Mouse (Mus musculus): ENCODE data around the gene Nkx2-3. TPM values are rescaled to one million over a fixed set of nuclear protein-coding genes. Genes with fewer than 3 reads are reported as not detected.

Nkx2-3 gene
- polyA plus RNA-seq, 1 experiment from 2014 or later, result not detected

DNA sequence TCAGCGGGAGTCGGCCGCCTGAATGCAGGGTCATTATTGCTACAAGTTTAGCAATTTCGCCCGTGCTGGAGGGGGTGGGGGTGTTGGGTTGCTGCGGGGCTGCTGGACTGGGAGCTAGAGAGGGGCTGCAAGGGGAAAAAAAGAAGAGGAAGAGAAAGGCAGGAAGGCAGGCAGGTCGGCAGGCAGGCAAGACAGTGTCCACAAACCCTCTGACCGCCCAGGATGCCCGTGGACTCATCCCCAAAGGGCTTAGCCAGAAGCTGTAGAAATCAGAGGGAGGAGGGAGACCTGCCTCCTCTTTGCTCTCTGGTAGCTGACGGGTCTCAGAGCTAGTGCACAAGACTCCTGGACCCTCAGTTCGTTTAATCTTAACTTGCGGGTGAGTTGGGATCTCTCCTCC lies 4.8 kb downstream of the Nkx2-3 start:
- DNase-seq (ENCODE audit: low spot score) (no peak), ATAC-seq (ENCODE audit: low FRiP score) (no peak)
- WGBS, result 2% methylated on average over 12 of the region's 12 CpGs
- H3K4me3 ChIP-seq (replicated peaks; ENCODE audit: low read length), result 0 out of 2 replicates have a peak overlapping the region, but pooled peaks have one; percentile 15
- no peaks in the 10 kb centered on the region for H3K9me3 ChIP-seq (ENCODE audit: control insufficient read depth, low read length)
- no peaks in the 10 kb centered on the region for H3K36me3 ChIP-seq (replicated peaks; ENCODE audit: control insufficient read depth, insufficient read depth)
- peak overlapping the region; percentile 45 for H3K4me2 ChIP-seq (replicated peaks)
- no peak overlapping the region for H3K9ac ChIP-seq
- peaks cover 91% of the 10 kb centered on the region for H3K27me3 ChIP-seq (ENCODE audit: control insufficient read depth, insufficient read depth, low read length)
- no peak overlapping the region for H3K27ac ChIP-seq
- H3K4me1 ChIP-seq (replicated peaks; ENCODE audit: control insufficient read depth, insufficient read depth, low read length), result peaks cover 7% of the 10 kb centered on the region; the same call in 1 of the 2 replicates

- WGBS, result 41% methylated on average over 10 of the region's 10 CpGs
- Histone ChIP-seq H3K4me1 (replicated peaks; ENCODE audit: control insufficient read depth, insufficient read depth, low read length) (peaks cover 7% of the 10 kb centered on the region; the same call in 1 of the 2 replicates), H3K4me3 (replicated peaks; ENCODE audit: low read length) (no peak overlapping the region), H3K36me3 (replicated peaks; ENCODE audit: control insufficient read depth, insufficient read depth) (no peaks in the 10 kb centered on the region), H3K4me2 (replicated peaks) (no peak overlapping the region), H3K27ac (no peak overlapping the region), H3K9me3 (ENCODE audit: control insufficient read depth, low read length) (no peaks in the 10 kb centered on the region), H3K9ac (no peak overlapping the region), H3K27me3 (ENCODE audit: control insufficient read depth, insufficient read depth, low read length) (peaks cover 89% of the 10 kb centered on the region)
- ATAC-seq (ENCODE audit: low FRiP score) (no peak), DNase-seq (ENCODE audit: low spot score) (no peak)
These were observed 5.7 kb downstream of the Nkx2-3 start for GRCm38 (mm10) chr19:43617761-43618349.

DNA sequence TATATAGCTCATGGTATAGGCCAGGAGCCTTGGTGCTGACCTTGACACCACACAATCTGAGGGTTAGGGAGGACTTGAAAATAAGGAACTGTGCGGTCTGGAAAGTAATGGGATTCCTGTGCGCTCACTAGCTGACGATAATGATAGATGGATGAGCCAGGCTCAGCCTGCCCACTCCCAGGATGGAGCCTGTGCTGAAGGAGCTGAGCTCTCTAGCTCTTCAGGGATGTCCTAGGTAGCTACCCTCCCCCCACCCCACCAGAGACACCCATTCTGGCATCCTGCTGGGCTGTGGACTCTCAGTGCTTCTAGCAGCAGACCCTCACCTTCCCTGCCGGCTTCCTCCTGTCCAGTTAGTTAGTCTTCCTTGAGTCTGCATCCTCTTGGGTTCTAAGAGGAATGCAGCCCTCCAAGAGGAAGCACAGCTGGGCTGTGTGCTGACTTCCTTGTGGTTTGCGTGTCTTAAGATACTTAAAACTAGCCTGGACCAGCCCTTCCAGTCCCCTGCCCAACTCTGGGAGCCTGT lies 6.4 kb downstream of the Nkx2-3 start:
- H3K27me3 ChIP-seq (ENCODE audit: control insufficient read depth, insufficient read depth, low read length), result peaks cover 89% of the 10 kb centered on the region
- no peak for DNase-seq (ENCODE audit: low spot score)
- H3K4me3 ChIP-seq (replicated peaks; ENCODE audit: low read length), result no peak overlapping the region
- ATAC-seq (ENCODE audit: low FRiP score), result no peak
- no peaks in the 10 kb centered on the region for H3K9me3 ChIP-seq (ENCODE audit: control insufficient read depth, low read length)
- no peak overlapping the region for H3K27ac ChIP-seq
- no peak overlapping the region for H3K4me2 ChIP-seq (replicated peaks)
- 7% methylated on average over 5 of the region's 5 CpGs for WGBS
- no peaks in the 10 kb centered on the region for H3K36me3 ChIP-seq (replicated peaks; ENCODE audit: control insufficient read depth, insufficient read depth)
- no peak overlapping the region for H3K9ac ChIP-seq
- H3K4me1 ChIP-seq (replicated peaks; ENCODE audit: control insufficient read depth, insufficient read depth, low read length), result peaks cover 7% of the 10 kb centered on the region; the same call in 1 of the 2 replicates

- H3K9ac ChIP-seq, result no peak overlapping the region
- peaks cover 91% of the 10 kb centered on the region for H3K27me3 ChIP-seq (ENCODE audit: control insufficient read depth, insufficient read depth, low read length)
- H3K4me1 ChIP-seq (replicated peaks; ENCODE audit: control insufficient read depth, insufficient read depth, low read length), result no peaks in the 10 kb centered on the region
- DNase-seq (ENCODE audit: low spot score) (no peak), ATAC-seq (ENCODE audit: low FRiP score) (no peak)
- no peak overlapping the region for H3K4me3 ChIP-seq (replicated peaks; ENCODE audit: low read length)
- no peaks in the 10 kb centered on the region for H3K36me3 ChIP-seq (replicated peaks; ENCODE audit: control insufficient read depth, insufficient read depth)
- WGBS, result 8% methylated on average over 18 of the region's 18 CpGs
- no peaks in the 10 kb centered on the region for H3K9me3 ChIP-seq (ENCODE audit: control insufficient read depth, low read length)
- H3K27ac ChIP-seq, result no peak overlapping the region
- H3K4me2 ChIP-seq (replicated peaks), result no peak overlapping the region
These were observed 7.9 kb downstream of the Nkx2-3 start for GRCm38 (mm10) chr19:43619916-43620479.

- DNase-seq (ENCODE audit: low spot score), result no peak
- WGBS, result 47% methylated on average over 4 of the region's 4 CpGs
These were observed 11.8 kb downstream of the Nkx2-3 start for GRCm38 (mm10) chr19:43623913-43624312.

DNA sequence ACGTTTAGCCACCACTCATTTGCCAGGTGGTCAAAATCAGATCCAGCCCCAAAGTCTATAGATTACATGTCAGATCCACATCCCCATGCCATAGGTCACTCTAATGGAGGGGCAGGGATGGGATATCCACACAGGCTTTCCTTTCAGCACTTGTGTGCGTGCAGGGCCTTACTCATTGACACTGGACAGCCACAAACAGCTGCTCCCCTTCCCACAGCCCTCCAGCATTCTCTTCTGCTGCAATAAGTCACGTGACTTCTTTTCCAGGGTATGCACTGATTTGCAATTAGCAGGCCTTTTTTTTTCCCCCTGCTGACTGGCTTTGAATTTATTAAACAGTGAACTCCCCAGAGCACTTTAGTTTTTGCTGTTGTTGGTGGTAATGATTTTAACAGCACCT lies 14.0 kb downstream of the Nkx2-3 start:
- Histone ChIP-seq H3K4me1 (replicated peaks; ENCODE audit: control insufficient read depth, insufficient read depth, low read length) (no peaks in the 10 kb centered on the region), H3K27me3 (ENCODE audit: control insufficient read depth, insufficient read depth, low read length) (peaks cover 31% of the 10 kb centered on the region), H3K36me3 (replicated peaks; ENCODE audit: control insufficient read depth, insufficient read depth) (no peaks in the 10 kb centered on the region), H3K9me3 (ENCODE audit: control insufficient read depth, low read length) (no peaks in the 10 kb centered on the region), H3K4me3 (replicated peaks; ENCODE audit: low read length) (no peak overlapping the region), H3K27ac (no peak overlapping the region), H3K9ac (no peak overlapping the region), H3K4me2 (replicated peaks) (no peak overlapping the region)
- DNase-seq (ENCODE audit: low spot score) (no peak), ATAC-seq (ENCODE audit: low FRiP score) (no peak)
- 21% methylated on average over 3 of the region's 3 CpGs for WGBS

More at GRCm38 (mm10) chr19:43623913-43624312, 11.8 kb downstream of the Nkx2-3 start:
- no peaks in the 10 kb centered on the region for H3K36me3 ChIP-seq (replicated peaks; ENCODE audit: control insufficient read depth, insufficient read depth)
- no peak overlapping the region for H3K4me2 ChIP-seq (replicated peaks)
- H3K27me3 ChIP-seq (ENCODE audit: control insufficient read depth, insufficient read depth, low read length), result peaks cover 53% of the 10 kb centered on the region
- no peaks in the 10 kb centered on the region for H3K4me1 ChIP-seq (replicated peaks; ENCODE audit: control insufficient read depth, insufficient read depth, low read length)
- H3K9ac ChIP-seq, result no peak overlapping the region
- no peak overlapping the region for H3K4me3 ChIP-seq (replicated peaks; ENCODE audit: low read length)
- no peaks in the 10 kb centered on the region for H3K9me3 ChIP-seq (ENCODE audit: control insufficient read depth, low read length)
- no peak overlapping the region for H3K27ac ChIP-seq
- ATAC-seq (ENCODE audit: low FRiP score), result no peak

DNA sequence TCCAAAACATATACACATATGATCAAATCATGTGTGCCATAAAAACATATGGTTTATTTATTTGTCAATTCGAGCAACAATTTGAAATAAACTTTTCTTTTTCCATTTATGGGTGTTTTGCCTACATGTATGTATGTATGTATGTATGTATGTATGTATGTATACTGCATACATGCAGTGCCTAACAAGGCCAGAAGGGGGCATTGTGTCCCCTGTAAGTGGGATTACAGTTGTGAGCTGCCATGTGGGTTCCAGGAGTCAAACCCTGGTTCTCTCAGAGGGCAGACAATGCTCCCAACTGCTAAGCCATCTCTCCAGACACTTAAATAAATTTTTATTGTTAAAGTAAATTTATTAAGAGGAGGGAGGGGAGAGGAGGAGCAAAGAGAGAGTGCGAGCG lies 15.2 kb downstream of the Nkx2-3 start:
- no peak for DNase-seq (ENCODE audit: low spot score)
- Histone ChIP-seq H3K36me3 (replicated peaks; ENCODE audit: control insufficient read depth, insufficient read depth) (no peaks in the 10 kb centered on the region), H3K9me3 (ENCODE audit: control insufficient read depth, low read length) (no peaks in the 10 kb centered on the region), H3K4me3 (replicated peaks; ENCODE audit: low read length) (no peak overlapping the region), H3K4me2 (replicated peaks) (no peak overlapping the region), H3K4me1 (replicated peaks; ENCODE audit: control insufficient read depth, insufficient read depth, low read length) (no peaks in the 10 kb centered on the region), H3K27ac (no peak overlapping the region), H3K27me3 (ENCODE audit: control insufficient read depth, insufficient read depth, low read length) (peaks cover 19% of the 10 kb centered on the region), H3K9ac (no peak overlapping the region)
- 92% methylated on average over 3 of the region's 3 CpGs for WGBS
- ATAC-seq (ENCODE audit: low FRiP score), result no peak

DNA sequence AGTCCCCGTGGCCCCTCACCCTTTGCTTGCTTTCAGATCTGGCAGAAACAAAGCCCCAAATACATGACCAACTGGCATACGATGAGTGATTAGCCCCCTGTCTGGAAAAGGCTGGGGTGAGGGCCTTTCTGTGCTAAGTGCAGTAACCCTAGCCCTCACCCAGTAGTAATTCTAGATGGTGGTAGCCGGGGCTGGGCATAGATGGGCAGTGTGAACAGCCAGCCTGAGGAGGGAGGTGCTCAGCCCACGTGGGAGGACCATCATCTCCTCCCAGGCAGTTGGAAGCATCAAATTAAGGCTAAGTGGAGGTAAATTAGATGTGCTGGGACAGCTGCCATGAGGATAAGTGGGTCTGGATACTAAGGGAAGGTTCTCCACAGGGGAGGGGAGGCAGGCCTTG lies 17.0 kb downstream of the Nkx2-3 start:
- no peak overlapping the region for H3K4me2 ChIP-seq (replicated peaks)
- no peak overlapping the region for H3K9ac ChIP-seq
- no peaks in the 10 kb centered on the region for H3K9me3 ChIP-seq (ENCODE audit: control insufficient read depth, low read length)
- ATAC-seq (ENCODE audit: low FRiP score) (no peak), DNase-seq (ENCODE audit: low spot score) (no peak)
- 0 out of 2 replicates have a peak, but pooled peaks cover 5% of the 10 kb centered on the region for H3K27me3 ChIP-seq (ENCODE audit: control insufficient read depth, insufficient read depth, low read length)
- no peak overlapping the region for H3K4me3 ChIP-seq (replicated peaks; ENCODE audit: low read length)
- H3K27ac ChIP-seq, result no peak overlapping the region
- no peaks in the 10 kb centered on the region for H3K4me1 ChIP-seq (replicated peaks; ENCODE audit: control insufficient read depth, insufficient read depth, low read length)
- no peaks in the 10 kb centered on the region for H3K36me3 ChIP-seq (replicated peaks; ENCODE audit: control insufficient read depth, insufficient read depth)
- 35% methylated on average over 4 of the region's 4 CpGs for WGBS

DNA sequence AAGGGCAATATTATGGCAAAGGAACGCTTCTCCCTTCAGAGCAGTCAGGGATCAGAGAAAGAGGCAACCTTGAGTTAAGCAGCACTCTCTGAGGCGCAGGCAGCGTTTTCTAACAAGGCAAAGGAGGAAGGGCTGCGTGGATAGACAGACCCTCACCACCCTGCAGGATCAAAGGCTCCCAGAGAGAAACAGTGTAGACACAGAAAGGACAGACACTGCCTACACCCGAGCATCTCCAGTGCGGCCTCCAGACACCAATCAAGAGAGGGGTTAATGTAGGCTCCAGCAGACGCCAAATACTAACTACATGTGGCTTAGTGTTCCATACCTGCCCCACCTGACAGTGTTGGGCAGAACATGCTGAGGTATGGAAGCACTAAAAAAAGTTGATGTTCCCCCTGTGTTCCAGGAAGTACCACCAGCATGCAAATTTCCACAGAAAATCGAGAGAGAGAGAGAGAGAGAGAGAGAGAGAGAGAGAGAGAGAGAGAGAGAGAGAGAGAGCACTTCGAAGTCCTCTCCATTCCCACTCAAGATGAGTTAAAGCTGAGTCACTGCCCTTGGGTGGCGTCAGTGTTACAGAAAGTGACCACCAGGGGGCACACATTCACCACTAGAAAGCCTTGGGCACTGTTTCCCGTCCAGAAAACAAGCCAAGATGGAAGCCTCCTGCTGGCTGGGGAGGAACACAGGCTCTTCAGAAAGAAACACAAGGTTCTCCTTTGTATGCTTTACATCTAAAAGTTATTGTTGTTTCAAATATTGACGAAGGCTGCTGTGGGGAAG lies 18.5 kb downstream of the Nkx2-3 start:
- H3K4me3 ChIP-seq (replicated peaks; ENCODE audit: low read length), result no peak overlapping the region
- H3K9ac ChIP-seq, result no peak overlapping the region
- no peaks in the 10 kb centered on the region for H3K9me3 ChIP-seq (ENCODE audit: control insufficient read depth, low read length)
- H3K4me2 ChIP-seq (replicated peaks), result no peak overlapping the region
- no peaks in the 10 kb centered on the region for H3K36me3 ChIP-seq (replicated peaks; ENCODE audit: control insufficient read depth, insufficient read depth)
- no peak overlapping the region for H3K27ac ChIP-seq
- H3K27me3 ChIP-seq (ENCODE audit: control insufficient read depth, insufficient read depth, low read length), result no peaks in the 10 kb centered on the region
- ATAC-seq (ENCODE audit: low FRiP score) (no peak), DNase-seq (ENCODE audit: low spot score) (peak; percentile 85)
- WGBS, result 32% methylated on average over 12 of the region's 12 CpGs
- no peaks in the 10 kb centered on the region for H3K4me1 ChIP-seq (replicated peaks; ENCODE audit: control insufficient read depth, insufficient read depth, low read length)

All from hindbrain, embryonic 14.5 days (tissue).